Mouse (Mus musculus): ENCODE results near the gene Ttll6.

DNA sequence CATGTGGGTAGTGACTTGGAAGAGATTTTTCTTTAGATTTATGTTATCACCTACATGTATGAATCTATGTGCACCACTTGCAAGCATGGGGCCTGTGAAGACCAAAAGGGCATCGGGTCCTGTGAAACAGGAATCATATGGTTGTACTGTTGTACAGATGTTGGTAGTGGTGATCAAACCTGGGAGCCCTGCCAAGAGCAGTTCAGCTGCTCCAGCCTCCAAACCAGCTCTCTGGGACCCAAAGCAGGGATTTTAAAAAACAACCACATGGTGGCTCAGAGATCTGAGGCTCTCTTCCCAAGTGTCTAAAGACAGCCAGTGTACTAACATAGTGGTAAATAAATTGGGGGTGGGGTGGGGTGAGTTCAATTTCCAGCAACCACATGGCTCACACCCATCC lies 25.2 kb upstream of the Ttll6 start:
- no peak for TF ChIP-seq CTCF (IDR thresholded peaks at IDR 0.05; ENCODE audit: extremely low read depth, insufficient read length, insufficient replicate concordance, low read depth, low read length)
- TF ChIP-seq POLR2A (IDR thresholded peaks at IDR 0.05; ENCODE audit: low read depth, low read length) = no peak

Measured in small intestine, adult 2 months (tissue).